Mouse (Mus musculus): ENCODE measurements around the gene Mcemp1. TPM values are rescaled to one million over a fixed set of nuclear protein-coding genes. Genes with fewer than 3 reads are reported as not detected.

The Mcemp1 gene
- polyA plus RNA-seq (2015; fragmentation: Illumina TruSeq; extraction: RNeasy Lipid Tissue Mini Kit (QIAGEN cat#74804); ENCODE audit: low read depth, low replicate concordance), result 0.40 TPM

DNA sequence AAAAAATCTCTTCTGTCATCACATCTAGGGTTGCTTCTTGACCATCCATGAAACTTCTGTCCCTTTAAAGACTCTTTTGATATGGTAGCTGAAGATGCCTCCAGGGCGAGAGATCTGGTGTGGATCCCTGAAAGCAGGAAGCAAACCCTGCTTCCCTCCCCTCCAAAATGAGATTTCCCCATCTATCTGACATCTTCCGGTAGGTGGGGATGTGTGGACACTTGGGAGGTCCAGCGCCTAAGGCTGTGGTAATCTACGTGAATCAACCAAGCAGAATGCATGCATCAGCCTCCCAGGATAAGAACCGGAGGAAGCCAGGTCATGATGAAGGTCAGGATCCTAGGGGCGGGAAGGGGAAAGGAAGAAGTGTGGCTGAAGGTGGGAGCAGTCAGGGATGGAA is at the start of gene Mcemp1:
Gene Mcemp1, plus strand, starts transcription at position 248 of the 400 bp plus-strand sequence.

DNA sequence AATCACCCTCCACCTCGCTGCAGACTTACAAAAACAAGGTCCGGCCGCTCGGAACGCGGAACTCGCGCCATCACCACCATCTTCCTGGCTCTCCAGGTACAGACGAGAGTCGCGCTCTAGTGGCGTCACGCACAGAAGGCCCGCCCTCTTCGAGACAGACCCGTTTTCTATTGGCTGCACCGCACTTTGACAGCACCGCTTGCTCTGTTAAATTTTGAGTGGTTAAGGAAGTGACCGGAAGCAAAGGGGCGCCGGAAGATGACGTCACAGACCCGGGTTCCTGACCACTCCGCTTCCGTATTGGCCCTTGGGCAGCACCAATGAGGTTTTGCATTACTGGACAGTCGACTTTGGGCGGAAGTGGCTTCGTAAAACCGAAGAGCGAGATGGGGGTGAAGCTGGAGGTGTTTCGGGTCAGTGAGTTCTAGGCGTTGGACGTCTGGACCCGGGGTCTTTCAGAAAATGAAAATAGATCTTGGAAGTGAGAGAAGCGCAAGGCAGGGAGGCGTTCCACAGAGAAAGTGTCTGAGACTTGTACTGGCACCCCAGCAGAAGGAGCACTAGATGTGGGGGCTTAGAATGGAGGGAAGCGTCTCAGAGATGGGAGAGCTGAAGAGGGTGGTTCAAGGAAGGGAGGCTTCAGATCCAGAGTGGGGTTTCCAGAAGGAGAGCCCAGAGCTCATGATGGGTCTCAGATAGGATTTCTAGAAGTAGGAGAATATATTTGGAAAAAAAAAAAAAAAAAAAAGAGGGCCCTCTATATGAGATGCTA is 44.2 kb upstream of the Mcemp1 start, which contains the start of the genes Xab2 and Pet100:
Gene Xab2, minus strand, starts transcription at position 118 of the 772 bp plus-strand sequence.
Gene Pet100, plus strand, starts transcription at position 350 of the 772 bp plus-strand sequence.

DNA sequence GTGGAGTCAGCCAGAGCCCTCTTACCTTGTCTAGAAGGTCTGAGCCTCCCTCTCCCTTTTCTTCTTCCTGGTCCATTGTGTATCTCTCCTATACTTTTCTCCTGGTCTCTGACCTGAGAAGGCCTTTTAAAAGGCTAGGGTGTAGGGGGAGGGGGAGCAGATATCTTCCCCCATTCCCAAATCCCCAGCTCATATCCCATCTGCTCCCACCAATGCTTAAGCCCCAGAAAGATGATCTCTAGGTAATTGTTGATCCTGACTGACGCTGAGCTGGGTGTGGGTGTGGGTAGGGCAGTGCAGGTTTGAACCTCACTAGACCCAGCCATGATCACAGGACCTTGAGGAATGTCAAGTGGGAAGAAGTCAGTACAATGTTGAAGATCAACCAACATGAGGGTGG is 40.1 kb upstream of the Mcemp1 start, which contains the start of gene Pcp2:
Gene Pcp2, minus strand, starts transcription at position 101 of the 400 bp plus-strand sequence.

DNA sequence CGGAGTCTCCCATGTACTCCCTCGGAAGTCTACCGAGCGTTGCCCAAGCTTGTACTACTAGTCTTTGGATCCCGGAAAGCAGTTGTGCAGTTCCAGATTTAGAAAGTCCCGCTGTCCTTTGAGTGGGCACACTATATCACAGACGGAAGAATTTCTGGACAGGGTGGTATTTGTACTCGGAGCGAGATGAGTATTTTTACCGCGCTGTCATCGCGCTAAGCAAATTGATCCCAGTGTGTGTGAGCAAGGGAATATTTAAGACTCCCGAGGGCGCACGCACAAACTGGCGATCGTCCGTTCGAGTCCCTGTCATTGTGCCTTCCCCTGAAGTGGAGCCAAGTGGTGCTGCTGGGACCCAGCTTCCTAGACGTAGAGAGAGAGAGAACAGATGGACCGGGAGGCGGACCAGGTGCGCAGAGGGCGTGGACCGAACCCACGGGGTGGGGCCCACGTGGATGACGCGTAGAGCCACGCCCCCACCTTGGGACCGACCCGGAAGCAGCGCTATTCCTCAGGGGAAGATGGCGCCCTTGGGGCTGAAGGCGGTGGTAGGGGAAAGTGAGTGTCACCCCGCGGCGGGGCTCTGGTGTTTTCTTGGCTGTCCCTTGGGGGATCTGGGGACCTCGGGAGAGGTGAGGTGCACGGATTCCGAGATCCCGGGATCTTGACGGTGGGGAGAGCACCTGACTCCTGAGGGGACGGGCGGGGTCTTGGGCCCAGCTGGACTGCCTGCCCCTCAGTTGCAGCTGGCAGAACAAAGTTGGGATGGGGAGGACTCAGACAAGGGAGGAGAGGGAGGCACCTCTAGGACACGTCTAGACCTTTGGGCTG is 34.7 kb upstream of the Mcemp1 start, which contains the start of gene Stxbp2:
Gene Stxbp2, plus strand, starts transcription at position 309 of the 831 bp plus-strand sequence.

DNA sequence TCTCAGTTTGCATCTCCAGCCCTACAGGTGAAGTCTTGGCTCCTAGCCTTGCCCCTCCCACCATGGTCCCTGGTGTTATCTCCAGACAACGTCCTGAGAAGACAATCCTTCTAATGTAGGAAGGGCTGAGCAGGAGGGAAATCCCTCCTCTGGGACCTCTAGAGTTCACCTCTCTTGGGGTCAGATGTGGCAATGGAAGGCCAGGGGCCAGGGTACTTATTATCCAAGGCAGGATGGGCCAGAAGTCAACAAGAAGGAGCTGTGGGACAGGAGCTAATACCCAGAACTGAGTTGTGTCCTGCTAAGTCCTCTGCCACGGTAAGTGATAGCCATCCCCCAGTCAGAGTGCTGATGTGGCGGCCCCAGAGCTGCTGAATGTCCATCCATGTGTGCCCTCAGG is 10.0 kb upstream of the Mcemp1 start, which contains the start of gene Retn:
Gene Retn, plus strand, starts transcription at position 245 of the 400 bp plus-strand sequence.

DNA sequence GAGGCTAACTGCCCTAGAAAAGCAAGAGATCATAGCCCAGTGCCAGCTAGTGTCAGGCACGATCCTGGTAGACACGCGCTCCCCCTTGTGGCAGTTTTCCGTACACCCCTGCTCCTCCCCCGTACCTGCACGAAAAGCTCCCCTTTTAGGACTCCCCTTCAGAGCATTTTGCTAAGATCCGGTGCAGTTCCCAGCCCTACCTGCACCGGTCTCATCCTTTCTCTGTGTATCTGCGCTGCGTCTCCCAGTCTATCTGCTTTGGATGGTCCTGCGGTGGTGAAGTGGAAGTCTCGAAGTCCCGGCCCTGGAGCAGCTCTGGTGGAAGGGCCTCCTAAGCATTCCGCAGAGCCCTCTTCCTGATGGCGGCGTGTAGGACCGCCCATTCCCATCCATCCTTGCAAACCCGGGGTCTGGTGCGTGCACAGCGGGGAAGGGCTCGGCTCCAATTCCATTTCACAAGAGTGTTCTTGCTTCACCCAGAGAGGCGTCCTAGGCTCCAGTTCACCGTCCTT is 6.5 kb downstream of the Mcemp1 start, which contains the start of gene Fcor:
Gene Fcor, minus strand, starts transcription at position 383 of the 512 bp plus-strand sequence.

DNA sequence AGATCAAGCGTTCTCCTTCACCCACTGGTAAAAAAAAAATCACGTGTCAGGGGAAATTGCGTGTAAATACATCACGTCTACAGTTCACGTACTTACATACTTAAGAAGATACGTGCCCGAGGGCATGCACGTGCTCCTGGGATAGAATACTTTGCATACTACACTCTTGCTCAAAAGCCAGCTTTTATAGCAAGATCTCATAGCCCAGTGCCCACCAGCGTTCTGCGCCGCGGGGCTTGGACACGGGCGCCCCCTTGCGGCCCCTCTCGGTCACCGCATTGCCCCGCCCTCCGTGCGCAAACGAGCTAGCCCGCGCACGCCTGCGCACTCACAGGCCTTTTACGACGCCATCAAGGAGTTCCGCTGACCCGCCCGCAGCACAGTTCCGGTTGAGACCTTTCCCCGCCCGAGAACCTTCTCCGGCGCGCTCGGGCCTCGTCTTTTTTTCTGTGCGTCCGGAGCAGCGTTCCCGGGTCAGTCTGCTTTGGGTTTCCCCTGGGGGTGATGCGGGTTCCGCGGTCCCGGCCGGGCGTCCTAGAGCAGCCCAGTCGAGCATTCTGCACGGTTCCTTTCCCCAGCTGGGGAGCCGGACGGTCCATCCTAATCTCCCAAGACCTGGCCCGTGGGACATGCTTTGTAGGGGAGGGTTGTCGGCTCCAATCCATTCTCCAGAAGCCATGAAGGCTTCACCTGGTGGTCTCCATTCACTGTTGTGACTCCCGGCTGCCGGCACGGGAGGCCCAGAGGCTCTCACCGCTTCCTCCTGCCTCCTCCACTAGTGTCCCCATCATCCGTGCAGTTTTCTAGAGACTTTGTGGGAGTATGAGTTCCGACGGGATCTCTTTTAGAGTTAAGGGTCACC is 10.8 kb downstream of the Mcemp1 start, which contains the start of gene Trappc5:
Gene Trappc5, plus strand, starts transcription at position 169 of the 862 bp plus-strand sequence.

DNA sequence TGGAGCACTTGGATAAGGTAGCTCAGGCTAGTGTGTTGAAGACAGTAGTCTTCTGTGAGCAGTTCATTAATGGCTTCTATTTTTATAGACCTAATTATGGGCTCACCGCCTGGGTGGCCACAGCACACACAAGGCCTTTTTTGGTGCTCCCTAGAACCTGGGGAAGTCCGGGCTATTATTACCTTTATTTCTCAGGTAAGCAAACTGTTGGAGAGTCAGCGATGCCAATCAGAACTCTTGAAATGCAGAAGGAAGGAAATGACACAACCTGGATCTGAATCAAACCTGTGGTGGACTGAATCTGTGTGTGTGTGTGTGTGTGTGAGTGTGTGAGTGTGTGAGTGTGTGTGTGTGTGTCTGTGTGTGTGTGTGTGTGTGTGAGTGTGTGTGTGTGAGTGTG is 28.6 kb downstream of the Mcemp1 start, which contains the start of gene Fcer2a:
Gene Fcer2a, minus strand, starts transcription at position 55 of the 400 bp plus-strand sequence.

Other genes starting within 250 kb of the Mcemp1 start
- 1.0 TPM for gene Pex11g, start 198.1 kb upstream of the Mcemp1 start, polyA plus RNA-seq (2015; fragmentation: Illumina TruSeq; extraction: RNeasy Lipid Tissue Mini Kit (QIAGEN cat#74804); ENCODE audit: low read depth, low replicate concordance)
- gene Tex45, start 194.9 kb upstream of the Mcemp1 start, polyA plus RNA-seq (2015; fragmentation: Illumina TruSeq; extraction: RNeasy Lipid Tissue Mini Kit (QIAGEN cat#74804); ENCODE audit: low read depth, low replicate concordance), result not detected
- 24.3 TPM for gene Zfp358, start 172.6 kb upstream of the Mcemp1 start, polyA plus RNA-seq (2015; fragmentation: Illumina TruSeq; extraction: RNeasy Lipid Tissue Mini Kit (QIAGEN cat#74804); ENCODE audit: low read depth, low replicate concordance)
- 89.1 TPM for gene Mcoln1, start 165.3 kb upstream of the Mcemp1 start, polyA plus RNA-seq (2015; fragmentation: Illumina TruSeq; extraction: RNeasy Lipid Tissue Mini Kit (QIAGEN cat#74804); ENCODE audit: low read depth, low replicate concordance)
- gene Pnpla6, start 150.4 kb upstream of the Mcemp1 start, polyA plus RNA-seq (2015; fragmentation: Illumina TruSeq; extraction: RNeasy Lipid Tissue Mini Kit (QIAGEN cat#74804); ENCODE audit: low read depth, low replicate concordance), result 48.2 TPM
- not detected for gene C330021F23Rik, start 97.8 kb upstream of the Mcemp1 start, polyA plus RNA-seq (2015; fragmentation: Illumina TruSeq; extraction: RNeasy Lipid Tissue Mini Kit (QIAGEN cat#74804); ENCODE audit: low read depth, low replicate concordance)
- 25.7 TPM for gene Camsap3, start 78.5 kb upstream of the Mcemp1 start, polyA plus RNA-seq (2015; fragmentation: Illumina TruSeq; extraction: RNeasy Lipid Tissue Mini Kit (QIAGEN cat#74804); ENCODE audit: low read depth, low replicate concordance)
- 31.6 TPM for gene Xab2, start 44.4 kb upstream of the Mcemp1 start, polyA plus RNA-seq (2015; fragmentation: Illumina TruSeq; extraction: RNeasy Lipid Tissue Mini Kit (QIAGEN cat#74804); ENCODE audit: low read depth, low replicate concordance)
- gene Pet100, start 44.2 kb upstream of the Mcemp1 start, polyA plus RNA-seq (2015; fragmentation: Illumina TruSeq; extraction: RNeasy Lipid Tissue Mini Kit (QIAGEN cat#74804); ENCODE audit: low read depth, low replicate concordance), result 90.1 TPM
- not detected for gene Pcp2, start 40.2 kb upstream of the Mcemp1 start, polyA plus RNA-seq (2015; fragmentation: Illumina TruSeq; extraction: RNeasy Lipid Tissue Mini Kit (QIAGEN cat#74804); ENCODE audit: low read depth, low replicate concordance)
- 87.8 TPM for gene Stxbp2, start 34.8 kb upstream of the Mcemp1 start, polyA plus RNA-seq (2015; fragmentation: Illumina TruSeq; extraction: RNeasy Lipid Tissue Mini Kit (QIAGEN cat#74804); ENCODE audit: low read depth, low replicate concordance)
- gene Retn, start 10.0 kb upstream of the Mcemp1 start, polyA plus RNA-seq (2015; fragmentation: Illumina TruSeq; extraction: RNeasy Lipid Tissue Mini Kit (QIAGEN cat#74804); ENCODE audit: low read depth, low replicate concordance), result 1.5 TPM
- 28.4 TPM for gene Fcor, start 6.6 kb downstream of the Mcemp1 start, polyA plus RNA-seq (2015; fragmentation: Illumina TruSeq; extraction: RNeasy Lipid Tissue Mini Kit (QIAGEN cat#74804); ENCODE audit: low read depth, low replicate concordance)
- 33.1 TPM for gene Trappc5, start 10.5 kb downstream of the Mcemp1 start, polyA plus RNA-seq (2015; fragmentation: Illumina TruSeq; extraction: RNeasy Lipid Tissue Mini Kit (QIAGEN cat#74804); ENCODE audit: low read depth, low replicate concordance)
- not detected for gene Fcer2a, start 28.4 kb downstream of the Mcemp1 start, polyA plus RNA-seq (2015; fragmentation: Illumina TruSeq; extraction: RNeasy Lipid Tissue Mini Kit (QIAGEN cat#74804); ENCODE audit: low read depth, low replicate concordance)
- not detected for gene Clec4g, start 54.9 kb downstream of the Mcemp1 start, polyA plus RNA-seq (2015; fragmentation: Illumina TruSeq; extraction: RNeasy Lipid Tissue Mini Kit (QIAGEN cat#74804); ENCODE audit: low read depth, low replicate concordance)
- gene Cd209a, start 83.2 kb downstream of the Mcemp1 start, polyA plus RNA-seq (2015; fragmentation: Illumina TruSeq; extraction: RNeasy Lipid Tissue Mini Kit (QIAGEN cat#74804); ENCODE audit: low read depth, low replicate concordance), result 0.59 TPM
- gene Cd209e, start 188.6 kb downstream of the Mcemp1 start, polyA plus RNA-seq (2015; fragmentation: Illumina TruSeq; extraction: RNeasy Lipid Tissue Mini Kit (QIAGEN cat#74804); ENCODE audit: low read depth, low replicate concordance), result not detected
- not detected for gene Cd209d, start 212.8 kb downstream of the Mcemp1 start, polyA plus RNA-seq (2015; fragmentation: Illumina TruSeq; extraction: RNeasy Lipid Tissue Mini Kit (QIAGEN cat#74804); ENCODE audit: low read depth, low replicate concordance)